Mouse (Mus musculus) frontal cortex, adult (tissue): Measurements from ENCODE around the gene Guca1a.

Experiments used
- ATAC-seq: cut with Nextera tagmentation; 2 replicates; pipeline ENCODE4 v1.9.2; 2017; ENCODE audit warnings: mild to moderate bottlenecking, moderate library complexity, mixed read lengths; ENCODE audit not compliant: low TSS enrichment

The Guca1a gene

GRCm38 (mm10) chr17:47409897-47410861 lies 9.8 kb upstream of the Guca1a start:
- peak; percentile 77; the same call in 1 of the 2 replicates for ATAC-seq

- ATAC-seq, result peak; percentile 44; the same call in 1 of the 2 replicates
These were observed 8.1 kb upstream of the Guca1a start for GRCm38 (mm10) chr17:47408558-47408898.

GRCm38 (mm10) chr17:47407717-47408557 lies 7.6 kb upstream of the Guca1a start:
- ATAC-seq, result no peak

- ATAC-seq, result no peak
These were observed 1.3 kb downstream of the Guca1a start for GRCm38 (mm10) chr17:47399091-47399490.

- ATAC-seq, result no peak
These were observed 4.9 kb downstream of the Guca1a start for GRCm38 (mm10) chr17:47395376-47395913.

- ATAC-seq, result no peak
These were observed 6.0 kb downstream of the Guca1a start for GRCm38 (mm10) chr17:47394223-47394869.

- no peak for ATAC-seq
These were observed 13.7 kb downstream of the Guca1a start for GRCm38 (mm10) chr17:47386649-47387048.

GRCm38 (mm10) chr17:47385145-47385544 lies 15.2 kb downstream of the Guca1a start, which contains the start of gene Guca1b:
Gene Guca1b, plus strand, starts transcription at chr17:47385393.
- no peak for ATAC-seq

- ATAC-seq, result no peak
These were observed 16.3 kb downstream of the Guca1a start for GRCm38 (mm10) chr17:47384064-47384463.

GRCm38 (mm10) chr17:47383266-47383665 lies 17.1 kb downstream of the Guca1a start:
- no peak for ATAC-seq

GRCm38 (mm10) chr17:47381917-47382316 lies 18.5 kb downstream of the Guca1a start:
- ATAC-seq, result no peak

- ATAC-seq, result no peak
These were observed 22.3 kb downstream of the Guca1a start for GRCm38 (mm10) chr17:47378133-47378532.

GRCm38 (mm10) chr17:47376779-47377280 lies 23.6 kb downstream of the Guca1a start:
- ATAC-seq, result no peak

- no peak for ATAC-seq
These were observed 26.4 kb downstream of the Guca1a start for GRCm38 (mm10) chr17:47373991-47374390.

- 0 out of 2 replicates have a peak, but pooled peaks have one; percentile 60 for ATAC-seq
These were observed 28.9 kb downstream of the Guca1a start for GRCm38 (mm10) chr17:47371451-47371850.

- ATAC-seq, result peak; percentile 70; the same call in 1 of the 2 replicates
These were observed 31.3 kb downstream of the Guca1a start for GRCm38 (mm10) chr17:47369087-47369443.

- peak; percentile 80 for ATAC-seq
These were observed 31.8 kb downstream of the Guca1a start, which contains the start of gene Mrps10 for GRCm38 (mm10) chr17:47368401-47369086. Gene Mrps10, plus strand, starts transcription at chr17:47368887.

GRCm38 (mm10) chr17:47361343-47361742 lies 39.0 kb downstream of the Guca1a start:
- ATAC-seq, result no peak; the same call in 1 of the 2 replicates

GRCm38 (mm10) chr17:47359964-47360363 lies 40.4 kb downstream of the Guca1a start:
- ATAC-seq, result no peak; the same call in 1 of the 2 replicates

GRCm38 (mm10) chr17:47349721-47350319 lies 50.6 kb downstream of the Guca1a start:
- ATAC-seq, result no peak
